Mouse (Mus musculus): ENCODE results near the gene Pou5f1. TPM values are rescaled to one million over a fixed set of nuclear protein-coding genes. Genes with fewer than 3 reads are reported as not detected.

Pou5f1 gene
- polyA plus RNA-seq, 1 experiment from 2014 or later: not detected

- WGBS: 95% methylated on average over 2 of the region's 2 CpGs
- H3K4me2 ChIP-seq (ENCODE audit: low read depth, low read length): no peak overlapping the region
- no peak for ATAC-seq (ENCODE audit: low read depth)
- no peaks in the 10 kb centered on the region for H3K36me3 ChIP-seq (ENCODE audit: control insufficient read depth, insufficient read depth, low read length)
- H3K9ac ChIP-seq (ENCODE audit: low read length): no peak overlapping the region
- H3K27me3 ChIP-seq (ENCODE audit: control insufficient read depth, insufficient read depth, low read depth, low read length): no peaks in the 10 kb centered on the region
- H3K9me3 ChIP-seq (ENCODE audit: control insufficient read depth, low read length): no peaks in the 10 kb centered on the region
- no peak overlapping the region for H3K4me3 ChIP-seq (ENCODE audit: low read length)
- no peak overlapping the region for H3K27ac ChIP-seq (ENCODE audit: low read length)
- no peaks in the 10 kb centered on the region for H3K4me1 ChIP-seq (replicated peaks; ENCODE audit: control insufficient read depth, insufficient read depth, low read length)
Observed at GRCm38 (mm10) chr17:35488041-35488440, 17.8 kb upstream of the Pou5f1 start.

- Histone ChIP-seq H3K9ac (ENCODE audit: low read length) (no peak overlapping the region), H3K27ac (ENCODE audit: low read length) (no peak overlapping the region), H3K36me3 (ENCODE audit: control insufficient read depth, insufficient read depth, low read length) (no peaks in the 10 kb centered on the region), H3K27me3 (ENCODE audit: control insufficient read depth, insufficient read depth, low read depth, low read length) (no peaks in the 10 kb centered on the region), H3K9me3 (ENCODE audit: control insufficient read depth, low read length) (no peaks in the 10 kb centered on the region), H3K4me2 (ENCODE audit: low read depth, low read length) (no peak overlapping the region), H3K4me3 (ENCODE audit: low read length) (no peak overlapping the region), H3K4me1 (replicated peaks; ENCODE audit: control insufficient read depth, insufficient read depth, low read length) (no peaks in the 10 kb centered on the region)
- no peak for ATAC-seq (ENCODE audit: low read depth)
- WGBS: 69% methylated on average over 5 of the region's 5 CpGs
Observed at GRCm38 (mm10) chr17:35490320-35490719, 15.5 kb upstream of the Pou5f1 start.

GRCm38 (mm10) chr17:35497124-35497523 is 8.7 kb upstream of the Pou5f1 start:
- no peaks in the 10 kb centered on the region for H3K36me3 ChIP-seq (ENCODE audit: control insufficient read depth, insufficient read depth, low read length)
- H3K27me3 ChIP-seq (ENCODE audit: control insufficient read depth, insufficient read depth, low read depth, low read length): no peaks in the 10 kb centered on the region
- H3K4me3 ChIP-seq (ENCODE audit: low read length): no peak overlapping the region
- H3K9ac ChIP-seq (ENCODE audit: low read length): no peak overlapping the region
- no peak overlapping the region for H3K27ac ChIP-seq (ENCODE audit: low read length)
- H3K4me2 ChIP-seq (ENCODE audit: low read depth, low read length): no peak overlapping the region
- H3K9me3 ChIP-seq (ENCODE audit: control insufficient read depth, low read length): no peaks in the 10 kb centered on the region
- ATAC-seq (ENCODE audit: low read depth): no peak
- 84% methylated on average over 7 of the region's 7 CpGs for WGBS
- H3K4me1 ChIP-seq (replicated peaks; ENCODE audit: control insufficient read depth, insufficient read depth, low read length): no peaks in the 10 kb centered on the region

- Histone ChIP-seq H3K9me3 (ENCODE audit: control insufficient read depth, low read length) (no peaks in the 10 kb centered on the region), H3K36me3 (ENCODE audit: control insufficient read depth, insufficient read depth, low read length) (no peaks in the 10 kb centered on the region), H3K27ac (ENCODE audit: low read length) (no peak overlapping the region), H3K4me2 (ENCODE audit: low read depth, low read length) (no peak overlapping the region), H3K4me3 (ENCODE audit: low read length) (no peak overlapping the region), H3K9ac (ENCODE audit: low read length) (no peak overlapping the region), H3K4me1 (replicated peaks; ENCODE audit: control insufficient read depth, insufficient read depth, low read length) (no peaks in the 10 kb centered on the region), H3K27me3 (ENCODE audit: control insufficient read depth, insufficient read depth, low read depth, low read length) (peaks cover 3% of the 10 kb centered on the region; the same call in 1 of the 2 replicates)
- 10% methylated on average over 6 of the region's 6 CpGs for WGBS
- ATAC-seq (ENCODE audit: low read depth): no peak
Observed at GRCm38 (mm10) chr17:35502226-35502625, 3.6 kb upstream of the Pou5f1 start.

GRCm38 (mm10) chr17:35502762-35503161 is 3.1 kb upstream of the Pou5f1 start:
- 51% methylated on average over 5 of the region's 5 CpGs for WGBS
- Histone ChIP-seq H3K4me3 (ENCODE audit: low read length) (no peak overlapping the region), H3K27me3 (ENCODE audit: control insufficient read depth, insufficient read depth, low read depth, low read length) (peaks cover 3% of the 10 kb centered on the region; the same call in 1 of the 2 replicates), H3K9ac (ENCODE audit: low read length) (no peak overlapping the region), H3K4me1 (replicated peaks; ENCODE audit: control insufficient read depth, insufficient read depth, low read length) (no peaks in the 10 kb centered on the region), H3K9me3 (ENCODE audit: control insufficient read depth, low read length) (no peaks in the 10 kb centered on the region), H3K4me2 (ENCODE audit: low read depth, low read length) (no peak overlapping the region), H3K36me3 (ENCODE audit: control insufficient read depth, insufficient read depth, low read length) (no peaks in the 10 kb centered on the region), H3K27ac (ENCODE audit: low read length) (no peak overlapping the region)
- ATAC-seq (ENCODE audit: low read depth): no peak

- no peak overlapping the region for H3K27ac ChIP-seq (ENCODE audit: low read length)
- no peaks in the 10 kb centered on the region for H3K4me1 ChIP-seq (replicated peaks; ENCODE audit: control insufficient read depth, insufficient read depth, low read length)
- no peaks in the 10 kb centered on the region for H3K9me3 ChIP-seq (ENCODE audit: control insufficient read depth, low read length)
- ATAC-seq (ENCODE audit: low read depth): no peak
- H3K4me3 ChIP-seq (ENCODE audit: low read length): no peak overlapping the region
- no peak overlapping the region for H3K4me2 ChIP-seq (ENCODE audit: low read depth, low read length)
- H3K9ac ChIP-seq (ENCODE audit: low read length): no peak overlapping the region
- peaks cover 3% of the 10 kb centered on the region; the same call in 1 of the 2 replicates for H3K27me3 ChIP-seq (ENCODE audit: control insufficient read depth, insufficient read depth, low read depth, low read length)
- no peaks in the 10 kb centered on the region for H3K36me3 ChIP-seq (ENCODE audit: control insufficient read depth, insufficient read depth, low read length)
- whole genome bisulfite sequencing: 33% methylated on average over 5 of the region's 5 CpGs
Observed at GRCm38 (mm10) chr17:35503849-35504248, 2.0 kb upstream of the Pou5f1 start.

- H3K27me3 ChIP-seq (ENCODE audit: control insufficient read depth, insufficient read depth, low read depth, low read length): peaks cover 3% of the 10 kb centered on the region; the same call in 1 of the 2 replicates
- no peak overlapping the region for H3K27ac ChIP-seq (ENCODE audit: low read length)
- no peaks in the 10 kb centered on the region for H3K9me3 ChIP-seq (ENCODE audit: control insufficient read depth, low read length)
- no peak overlapping the region for H3K4me2 ChIP-seq (ENCODE audit: low read depth, low read length)
- H3K36me3 ChIP-seq (ENCODE audit: control insufficient read depth, insufficient read depth, low read length): no peaks in the 10 kb centered on the region
- WGBS: 32% methylated on average over 8 of the region's 8 CpGs
- no peak overlapping the region for H3K4me3 ChIP-seq (ENCODE audit: low read length)
- H3K9ac ChIP-seq (ENCODE audit: low read length): no peak overlapping the region
- no peak for ATAC-seq (ENCODE audit: low read depth)
- no peaks in the 10 kb centered on the region for H3K4me1 ChIP-seq (replicated peaks; ENCODE audit: control insufficient read depth, insufficient read depth, low read length)
Observed at GRCm38 (mm10) chr17:35504628-35505481, 963 bp upstream of the Pou5f1 start.

GRCm38 (mm10) chr17:35506881-35507280 is 1.1 kb downstream of the Pou5f1 start:
- no peak for ATAC-seq (ENCODE audit: low read depth)
- no peak overlapping the region for H3K4me3 ChIP-seq (ENCODE audit: low read length)

GRCm38 (mm10) chr17:35507556-35508260 is 1.9 kb downstream of the Pou5f1 start:
- peaks cover 3% of the 10 kb centered on the region; the same call in 1 of the 2 replicates for H3K27me3 ChIP-seq (ENCODE audit: control insufficient read depth, insufficient read depth, low read depth, low read length)
- WGBS: 34% methylated on average over 13 of the region's 13 CpGs

More at GRCm38 (mm10) chr17:35506881-35507280, 1.1 kb downstream of the Pou5f1 start:
- H3K9ac ChIP-seq (ENCODE audit: low read length): no peak overlapping the region
- H3K27ac ChIP-seq (ENCODE audit: low read length): no peak overlapping the region
- 15% methylated on average over 10 of the region's 10 CpGs for WGBS
- H3K4me1 ChIP-seq (replicated peaks; ENCODE audit: control insufficient read depth, insufficient read depth, low read length): no peaks in the 10 kb centered on the region
- peaks cover 3% of the 10 kb centered on the region; the same call in 1 of the 2 replicates for H3K27me3 ChIP-seq (ENCODE audit: control insufficient read depth, insufficient read depth, low read depth, low read length)
- H3K4me2 ChIP-seq (ENCODE audit: low read depth, low read length): no peak overlapping the region
- no peaks in the 10 kb centered on the region for H3K36me3 ChIP-seq (ENCODE audit: control insufficient read depth, insufficient read depth, low read length)
- H3K9me3 ChIP-seq (ENCODE audit: control insufficient read depth, low read length): no peaks in the 10 kb centered on the region

More at GRCm38 (mm10) chr17:35507556-35508260, 1.9 kb downstream of the Pou5f1 start:
- peaks cover 4% of the 10 kb centered on the region for H3K36me3 ChIP-seq (ENCODE audit: control insufficient read depth, insufficient read depth, low read length)
- no peak overlapping the region for H3K27ac ChIP-seq (ENCODE audit: low read length)
- H3K4me1 ChIP-seq (replicated peaks; ENCODE audit: control insufficient read depth, insufficient read depth, low read length): no peaks in the 10 kb centered on the region
- H3K4me3 ChIP-seq (ENCODE audit: low read length): no peak overlapping the region
- no peak overlapping the region for H3K4me2 ChIP-seq (ENCODE audit: low read depth, low read length)
- no peaks in the 10 kb centered on the region for H3K9me3 ChIP-seq (ENCODE audit: control insufficient read depth, low read length)
- no peak for ATAC-seq (ENCODE audit: low read depth)
- no peak overlapping the region for H3K9ac ChIP-seq (ENCODE audit: low read length)

Measured in lung, embryonic 16.5 days (tissue).